Mouse (Mus musculus) C2C12 (cell line): Measurements from ENCODE around the gene Coro1c.

Experiments used
- CTCF ChIP-seq: IDR thresholded peaks from one replicate; pipeline ENCODE4 v1.5.1; 2011; ENCODE audit not compliant: control insufficient read depth, insufficient read depth, insufficient read length
- MAX ChIP-seq: IDR thresholded peaks from one replicate; pipeline ENCODE4 v1.6.1; 2011; ENCODE audit warnings: mild to moderate bottlenecking, control low read depth
- MYOG ChIP-seq: IDR thresholded peaks from one replicate; pipeline ENCODE4 v1.6.1; 2011; ENCODE audit not compliant: control insufficient read depth, insufficient read length; ENCODE audit errors: extremely low read depth
- USF1 ChIP-seq: IDR thresholded peaks from one replicate; pipeline ENCODE4 v1.6.1; 2011; ENCODE audit warnings: low read depth, mild to moderate bottlenecking, control low read depth, moderate library complexity

DNA sequence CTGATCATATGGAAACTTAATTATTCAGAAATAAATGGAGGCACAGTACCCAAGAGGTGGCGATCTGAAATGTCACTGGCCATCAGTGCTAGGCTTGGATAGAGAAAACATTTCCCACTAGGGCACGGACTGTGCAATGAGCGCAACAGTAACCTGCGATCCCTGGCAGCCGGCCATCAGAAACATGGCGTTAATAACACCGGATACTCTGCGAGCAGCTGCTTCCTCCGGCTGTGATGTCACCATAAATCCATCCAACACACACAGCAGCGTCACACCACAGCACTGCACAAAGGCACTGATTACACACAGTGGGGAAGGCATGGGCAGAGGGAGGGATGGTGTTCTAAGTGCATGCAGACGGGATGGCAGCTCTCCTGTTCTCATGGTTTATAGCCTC is 39.4 kb downstream of the Coro1c start:
- TF ChIP-seq MYOG = no peak
- TF ChIP-seq MAX = no peak
- TF ChIP-seq CTCF = no peak
- no peak for TF ChIP-seq USF1
